Mouse (Mus musculus): ENCODE results near the gene Agtrap.

Agtrap gene

GRCm38 (mm10) chr4:148087907-148088527 lies at the start of gene Agtrap:
TSS of gene Agtrap (minus strand) at chr4:148088031.
- 3% methylated on average over 34 of the region's 34 CpGs for WGBS

- WGBS, result 56% methylated on average over 8 of the region's 8 CpGs
Observed at GRCm38 (mm10) chr4:148137503-148137902, 49.7 kb upstream of the Agtrap start.

GRCm38 (mm10) chr4:148134988-148135387 lies 47.2 kb upstream of the Agtrap start:
- WGBS, result 85% methylated on average over 8 of the region's 8 CpGs

GRCm38 (mm10) chr4:148131497-148132081 lies 43.8 kb upstream of the Agtrap start:
- WGBS, result 6% methylated on average over 21 of the region's 21 CpGs

GRCm38 (mm10) chr4:148130561-148131413 lies 43.0 kb upstream of the Agtrap start, which contains the start of gene Draxin:
TSS of gene Draxin (minus strand) at chr4:148130698.
- WGBS, result 1% methylated on average over 75 of the region's 87 CpGs

- 11% methylated on average over 18 of the region's 18 CpGs for WGBS
Observed at GRCm38 (mm10) chr4:148130133-148130532, 42.3 kb upstream of the Agtrap start, which contains the start of gene Mad2l2. TSS of gene Mad2l2 (plus strand) at chr4:148130384.

- WGBS, result 75% methylated on average over 2 of the region's 2 CpGs
Observed at GRCm38 (mm10) chr4:148128672-148129071, 40.8 kb upstream of the Agtrap start.

GRCm38 (mm10) chr4:148128241-148128640 lies 40.4 kb upstream of the Agtrap start:
- 81% methylated on average over 1 of the region's 1 CpGs for WGBS

- WGBS, result 95% methylated on average over 3 of the region's 3 CpGs
Observed at GRCm38 (mm10) chr4:148122694-148123066, 34.8 kb upstream of the Agtrap start.

GRCm38 (mm10) chr4:148121982-148122693 lies 34.3 kb upstream of the Agtrap start:
- 53% methylated on average over 6 of the region's 6 CpGs for WGBS

- WGBS, result 60% methylated on average over 4 of the region's 4 CpGs
Observed at GRCm38 (mm10) chr4:148121362-148121761, 33.5 kb upstream of the Agtrap start.

GRCm38 (mm10) chr4:148120555-148120954 lies 32.7 kb upstream of the Agtrap start:
- 47% methylated on average over 9 of the region's 9 CpGs for WGBS

GRCm38 (mm10) chr4:148119578-148119977 lies 31.7 kb upstream of the Agtrap start:
- WGBS, result 90% methylated on average over 9 of the region's 9 CpGs

GRCm38 (mm10) chr4:148117392-148117791 lies 29.6 kb upstream of the Agtrap start:
- WGBS, result 80% methylated on average over 4 of the region's 4 CpGs

GRCm38 (mm10) chr4:148116657-148117056 lies 28.8 kb upstream of the Agtrap start:
- WGBS, result 81% methylated on average over 4 of the region's 4 CpGs

GRCm38 (mm10) chr4:148115467-148115866 lies 27.6 kb upstream of the Agtrap start:
- 17% methylated on average over 15 of the region's 15 CpGs for WGBS

GRCm38 (mm10) chr4:148114758-148115391 lies 27.0 kb upstream of the Agtrap start:
- WGBS, result 5% methylated on average over 15 of the region's 15 CpGs

GRCm38 (mm10) chr4:148112519-148112918 lies 24.7 kb upstream of the Agtrap start:
- WGBS, result 90% methylated on average over 12 of the region's 12 CpGs

- 90% methylated on average over 5 of the region's 5 CpGs for WGBS
Observed at GRCm38 (mm10) chr4:148109215-148109614, 21.4 kb upstream of the Agtrap start.

GRCm38 (mm10) chr4:148108565-148109100 lies 20.8 kb upstream of the Agtrap start:
- WGBS, result 63% methylated on average over 7 of the region's 7 CpGs
